Mouse (Mus musculus): Measurements from ENCODE around the gene Ica1l. TPM values are rescaled to one million over a fixed set of nuclear protein-coding genes. Genes with fewer than 3 reads are reported as not detected.
A peak's percentile ranks its signal among the peaks of the same experiment; 100 is the strongest.
"Not testable (repeated sequence)": the region's sequence is repeated elsewhere in the genome, so short reads cannot be mapped to it uniquely, and the experiment has no call there.

Ica1l gene
- 1.4 and 1.7 TPM in 2 replicates for polyA plus RNA-seq (2015; fragmentation: Nextera tagmentation; extraction: Ambion mirVana)

GRCm38 (mm10) chr1:60042796-60043469, at the start of gene Ica1l:
Gene Ica1l, minus strand, starts transcription at chr1:60043184.
- TF ChIP-seq CTCF (IDR thresholded peaks at IDR 0.05; ENCODE audit: low read depth) = no peak
- Histone ChIP-seq H3K4me3 (replicated peaks; ENCODE audit: low read depth, low read length) (peak within 1 kb of the TSS; percentile 74), H3K36me3 (ENCODE audit: insufficient read depth, low read length) (no peaks in the 10 kb centered on the region), H3K9ac (ENCODE audit: low read depth, low read length) (peak within 1 kb of the TSS; percentile 71), H3K4me1 (replicated peaks; ENCODE audit: insufficient read depth, low read length) (no peaks in the 10 kb centered on the region), H3K9me3 (replicated peaks; ENCODE audit: low read length) (no peaks in the 10 kb centered on the region), H3K27me3 (ENCODE audit: insufficient read depth, low read length) (no peaks in the 10 kb centered on the region), H3K27ac (no peak within 1 kb of the TSS), H3K4me2 (ENCODE audit: low read length) (peak within 1 kb of the TSS; percentile 99)
- whole genome bisulfite sequencing = under 1% methylated on average over 83 of the region's 99 CpGs
- peak; percentile 81 for ATAC-seq (replicated peaks; ENCODE audit: low FRiP score, low read depth)
- DNase-seq (ENCODE audit: low spot score) = peak; percentile 63

GRCm38 (mm10) chr1:60076411-60076810, 33.4 kb upstream of the Ica1l start:
- H3K4me2 ChIP-seq (ENCODE audit: low read length) = no peak overlapping the region

GRCm38 (mm10) chr1:60075590-60075989, 32.6 kb upstream of the Ica1l start:
- Histone ChIP-seq H3K4me1 (replicated peaks; ENCODE audit: insufficient read depth, low read length) (no peaks in the 10 kb centered on the region), H3K4me2 (ENCODE audit: low read length) (no peak overlapping the region), H3K4me3 (replicated peaks; ENCODE audit: low read depth, low read length) (no peak overlapping the region), H3K9me3 (replicated peaks; ENCODE audit: low read length) (no peaks in the 10 kb centered on the region), H3K27ac (no peak overlapping the region), H3K9ac (ENCODE audit: low read depth, low read length) (no peak overlapping the region), H3K36me3 (ENCODE audit: insufficient read depth, low read length) (peaks cover 20% of the 10 kb centered on the region; the same call in 1 of the 2 replicates), H3K27me3 (ENCODE audit: insufficient read depth, low read length) (no peaks in the 10 kb centered on the region)
- no peak for TF ChIP-seq CTCF (IDR thresholded peaks at IDR 0.05; ENCODE audit: low read depth)
- DNase-seq (ENCODE audit: low spot score) (no peak), ATAC-seq (replicated peaks; ENCODE audit: low FRiP score, low read depth) (no peak)
- WGBS = 47% methylated on average over 3 of the region's 3 CpGs

More at GRCm38 (mm10) chr1:60076411-60076810, 33.4 kb upstream of the Ica1l start:
- Histone ChIP-seq H3K4me1 (replicated peaks; ENCODE audit: insufficient read depth, low read length) (no peaks in the 10 kb centered on the region), H3K4me3 (replicated peaks; ENCODE audit: low read depth, low read length) (no peak overlapping the region), H3K36me3 (ENCODE audit: insufficient read depth, low read length) (peaks cover 20% of the 10 kb centered on the region; the same call in 1 of the 2 replicates), H3K9me3 (replicated peaks; ENCODE audit: low read length) (no peaks in the 10 kb centered on the region), H3K27me3 (ENCODE audit: insufficient read depth, low read length) (no peaks in the 10 kb centered on the region), H3K27ac (no peak overlapping the region), H3K9ac (ENCODE audit: low read depth, low read length) (no peak overlapping the region)
- ATAC-seq (replicated peaks; ENCODE audit: low FRiP score, low read depth) (no peak), DNase-seq (ENCODE audit: low spot score) (no peak)
- TF ChIP-seq CTCF (IDR thresholded peaks at IDR 0.05; ENCODE audit: low read depth) = no peak
- WGBS = 71% methylated on average over 6 of the region's 6 CpGs

- H3K27me3 ChIP-seq (ENCODE audit: insufficient read depth, low read length) = no peaks in the 10 kb centered on the region
- H3K36me3 ChIP-seq (ENCODE audit: insufficient read depth, low read length) = peaks cover 20% of the 10 kb centered on the region; the same call in 1 of the 2 replicates
- H3K9me3 ChIP-seq (replicated peaks; ENCODE audit: low read length) = no peaks in the 10 kb centered on the region
- peak; percentile 32 for DNase-seq (ENCODE audit: low spot score)
- H3K9ac ChIP-seq (ENCODE audit: low read depth, low read length) = no peak overlapping the region
- no peak overlapping the region for H3K27ac ChIP-seq
- ATAC-seq (replicated peaks; ENCODE audit: low FRiP score, low read depth) = no peak
- H3K4me3 ChIP-seq (replicated peaks; ENCODE audit: low read depth, low read length) = no peak overlapping the region
- no peaks in the 10 kb centered on the region for H3K4me1 ChIP-seq (replicated peaks; ENCODE audit: insufficient read depth, low read length)
- no peak overlapping the region for H3K4me2 ChIP-seq (ENCODE audit: low read length)
- 67% methylated on average over 2 of the region's 2 CpGs for WGBS
- TF ChIP-seq CTCF (IDR thresholded peaks at IDR 0.05; ENCODE audit: low read depth) = no peak
These were observed 32.0 kb upstream of the Ica1l start for GRCm38 (mm10) chr1:60074935-60075334.

- not testable (repeated sequence) for DNase-seq (ENCODE audit: low spot score); H3K4me2 ChIP-seq (ENCODE audit: low read length); H3K4me3 ChIP-seq (replicated peaks; ENCODE audit: low read depth, low read length); H3K27ac ChIP-seq; H3K4me1 ChIP-seq (replicated peaks; ENCODE audit: insufficient read depth, low read length); H3K27me3 ChIP-seq (ENCODE audit: insufficient read depth, low read length); H3K36me3 ChIP-seq (ENCODE audit: insufficient read depth, low read length); H3K9me3 ChIP-seq (replicated peaks; ENCODE audit: low read length); H3K9ac ChIP-seq (ENCODE audit: low read depth, low read length); ATAC-seq (replicated peaks; ENCODE audit: low FRiP score, low read depth)
These were observed 27.7 kb upstream of the Ica1l start for GRCm38 (mm10) chr1:60070725-60071124.

GRCm38 (mm10) chr1:60056310-60056709, 13.3 kb upstream of the Ica1l start:
- H3K4me1 ChIP-seq (replicated peaks; ENCODE audit: insufficient read depth, low read length) = no peaks in the 10 kb centered on the region
- no peak for TF ChIP-seq CTCF (IDR thresholded peaks at IDR 0.05; ENCODE audit: low read depth)
- DNase-seq (ENCODE audit: low spot score) (no peak), ATAC-seq (replicated peaks; ENCODE audit: low FRiP score, low read depth) (no peak)
- no peaks in the 10 kb centered on the region for H3K9me3 ChIP-seq (replicated peaks; ENCODE audit: low read length)
- H3K27me3 ChIP-seq (ENCODE audit: insufficient read depth, low read length) = no peaks in the 10 kb centered on the region
- no peak overlapping the region for H3K4me2 ChIP-seq (ENCODE audit: low read length)
- H3K4me3 ChIP-seq (replicated peaks; ENCODE audit: low read depth, low read length) = no peak overlapping the region
- WGBS = 80% methylated on average over 3 of the region's 3 CpGs
- no peak overlapping the region for H3K27ac ChIP-seq
- H3K9ac ChIP-seq (ENCODE audit: low read depth, low read length) = no peak overlapping the region
- H3K36me3 ChIP-seq (ENCODE audit: insufficient read depth, low read length) = no peaks in the 10 kb centered on the region
